Mouse (Mus musculus): ENCODE data around the gene C1qc.

- TF ChIP-seq POLR2A (IDR thresholded peaks at IDR 0.05; ENCODE audit: extremely low read depth, insufficient read depth, low read length) (no peak), CTCF (IDR thresholded peaks at IDR 0.05; ENCODE audit: extremely low read depth, insufficient read depth, low read length) (peak; percentile 56)
Observed at GRCm38 (mm10) chr4:136876971-136877370, 15.9 kb downstream of the C1qc start.
